Mouse (Mus musculus) heart, embryonic 12.5 days (tissue): ENCODE results near the gene Agap1. TPM values are rescaled to one million over a fixed set of nuclear protein-coding genes. Genes with fewer than 3 reads are reported as not detected.

Experiments
- ATAC-seq: fragments of 200-750 bp; cut with Nextera tagmentation; 2 replicates; pipeline ENCODE4 v1.8.0; 2017; ENCODE audit warnings: moderate TSS enrichment, moderate library complexity; ENCODE audit not compliant: insufficient number of reproducible peaks, low FRiP score
- H3K27ac ChIP-seq: fragments of 300-500 bp; sonication (generic); 2 replicates; pipeline ENCODE4 v1.5.1; 2016; ENCODE audit warnings: mild to moderate bottlenecking, moderate library complexity; ENCODE audit not compliant: poor library complexity, severe bottlenecking
- H3K27me3 ChIP-seq: fragments of 300-500 bp; sonication (generic); replicated peaks from 2 replicates; pipeline ENCODE4 v1.6.1; 2016; ENCODE audit warnings: mild to moderate bottlenecking, moderate library complexity
- H3K36me3 ChIP-seq: fragments of 300-500 bp; sonication (generic); 2 replicates; pipeline ENCODE4 v1.6.1; 2016; ENCODE audit warnings: mild to moderate bottlenecking, moderate library complexity
- H3K4me1 ChIP-seq: fragments of 300-500 bp; sonication (generic); replicated peaks from 2 replicates; pipeline ENCODE4 v1.6.1; 2016; ENCODE audit warnings: mild to moderate bottlenecking
- H3K4me2 ChIP-seq: fragments of 300-500 bp; sonication (generic); 2 replicates; pipeline ENCODE4 v1.6.1; 2016; ENCODE audit warnings: mild to moderate bottlenecking, moderate library complexity
- H3K4me3 ChIP-seq: fragments of 300-500 bp; sonication (generic); 2 replicates; pipeline ENCODE4 v1.5.1; 2016; ENCODE audit warnings: mild to moderate bottlenecking
- H3K9ac ChIP-seq: fragments of 300-500 bp; sonication (generic); 2 replicates; pipeline ENCODE4 v1.6.1; 2016; ENCODE audit warnings: mild to moderate bottlenecking, moderate library complexity
- H3K9me3 ChIP-seq: fragments of 300-500 bp; sonication (generic); replicated peaks from 2 replicates; pipeline ENCODE4 v1.6.1; 2016; ENCODE audit warnings: mild to moderate bottlenecking, moderate library complexity
- WGBS: fragments of 180-500 bp; shearing (Covaris S2); methylation state at CpG from one replicate; pipeline ENCODE4 v1.1.7; 2016; 5-methylcytosine and 5-hydroxymethylcytosine counted together
- polyA plus RNA-seq: library from polyadenylated mRNA; unstranded; fragments of >200 nt; fragmentation: Nextera tagmentation; extraction: Ambion mirVana; gene quantifications from 2 replicates; pipeline ENCODE4 v1.2.1, GENCODE M21; 2016

The Agap1 gene
- polyA plus RNA-seq, 1 experiment from 2014 or later: 16.3 TPM

- Histone ChIP-seq H3K9me3 (no peaks in the 10 kb centered on the region), H3K4me3 (no peak overlapping the region), H3K4me2 (no peak overlapping the region), H3K9ac (no peak overlapping the region), H3K27ac (no peak overlapping the region), H3K36me3 (no peaks in the 10 kb centered on the region; the same call in 1 of the 2 replicates), H3K27me3 (no peaks in the 10 kb centered on the region), H3K4me1 (peaks cover 50% of the 10 kb centered on the region)
- no peak for ATAC-seq
- 73% methylated on average over 4 of the region's 4 CpGs for WGBS
Measured at GRCm38 (mm10) chr1:89717100-89717499, 262.5 kb downstream of the Agap1 start.

- Histone ChIP-seq H3K4me1 (peaks cover 66% of the 10 kb centered on the region), H3K9me3 (no peaks in the 10 kb centered on the region), H3K4me2 (no peak overlapping the region), H3K9ac (no peak overlapping the region), H3K27ac (no peak overlapping the region), H3K27me3 (no peaks in the 10 kb centered on the region), H3K36me3 (no peaks in the 10 kb centered on the region), H3K4me3 (no peak overlapping the region)
- ATAC-seq: no peak
- WGBS: 74% methylated on average over 7 of the region's 7 CpGs
Measured at GRCm38 (mm10) chr1:89718782-89719403, 264.3 kb downstream of the Agap1 start.

GRCm38 (mm10) chr1:89724141-89724540 is 269.5 kb downstream of the Agap1 start:
- no peak overlapping the region for H3K9ac ChIP-seq
- no peaks in the 10 kb centered on the region for H3K27me3 ChIP-seq
- H3K27ac ChIP-seq: peak overlapping the region; percentile 63
- ATAC-seq: no peak
- H3K9me3 ChIP-seq: no peaks in the 10 kb centered on the region
- peaks cover 35% of the 10 kb centered on the region for H3K4me1 ChIP-seq
- 0 out of 2 replicates have a peak, but pooled peaks cover 7% of the 10 kb centered on the region for H3K36me3 ChIP-seq
- WGBS: 11% methylated on average over 3 of the region's 3 CpGs
- no peak overlapping the region for H3K4me2 ChIP-seq
- H3K4me3 ChIP-seq: no peak overlapping the region

GRCm38 (mm10) chr1:89724555-89724954 is 269.9 kb downstream of the Agap1 start:
- peak overlapping the region; percentile 63 for H3K27ac ChIP-seq
- no peak overlapping the region for H3K4me3 ChIP-seq
- ATAC-seq: no peak
- no peak overlapping the region for H3K4me2 ChIP-seq
- no peak overlapping the region for H3K9ac ChIP-seq
- no peaks in the 10 kb centered on the region for H3K27me3 ChIP-seq
- H3K4me1 ChIP-seq: peaks cover 33% of the 10 kb centered on the region
- H3K9me3 ChIP-seq: no peaks in the 10 kb centered on the region
- 45% methylated on average over 6 of the region's 6 CpGs for WGBS
- 0 out of 2 replicates have a peak, but pooled peaks cover 7% of the 10 kb centered on the region for H3K36me3 ChIP-seq

GRCm38 (mm10) chr1:89724957-89725356 is 270.4 kb downstream of the Agap1 start:
- peak overlapping the region; percentile 63; the same call in 1 of the 2 replicates for H3K27ac ChIP-seq
- 76% methylated on average over 9 of the region's 9 CpGs for WGBS
- ATAC-seq: no peak

GRCm38 (mm10) chr1:89728481-89728880 is 273.9 kb downstream of the Agap1 start:
- ATAC-seq: no peak
- Histone ChIP-seq H3K9me3 (no peaks in the 10 kb centered on the region), H3K4me2 (no peak overlapping the region), H3K4me1 (peaks cover 34% of the 10 kb centered on the region), H3K9ac (no peak overlapping the region), H3K36me3 (0 out of 2 replicates have a peak, but pooled peaks cover 13% of the 10 kb centered on the region), H3K27me3 (no peaks in the 10 kb centered on the region), H3K27ac (no peak overlapping the region), H3K4me3 (no peak overlapping the region)
- WGBS: 92% methylated on average over 6 of the region's 6 CpGs

More at GRCm38 (mm10) chr1:89724957-89725356, 270.4 kb downstream of the Agap1 start:
- H3K4me2 ChIP-seq: no peak overlapping the region
- H3K9ac ChIP-seq: no peak overlapping the region
- no peaks in the 10 kb centered on the region for H3K9me3 ChIP-seq
- no peak overlapping the region for H3K4me3 ChIP-seq
- no peaks in the 10 kb centered on the region for H3K27me3 ChIP-seq
- peaks cover 36% of the 10 kb centered on the region for H3K4me1 ChIP-seq
- 0 out of 2 replicates have a peak, but pooled peaks cover 7% of the 10 kb centered on the region for H3K36me3 ChIP-seq

GRCm38 (mm10) chr1:89730589-89731195 is 276.1 kb downstream of the Agap1 start:
- no peak overlapping the region for H3K9ac ChIP-seq
- ATAC-seq: peak; percentile 56; the same call in 1 of the 2 replicates
- no peak overlapping the region for H3K4me2 ChIP-seq

GRCm38 (mm10) chr1:89734368-89734767 is 279.8 kb downstream of the Agap1 start:
- Histone ChIP-seq H3K9ac (no peak overlapping the region), H3K27me3 (no peaks in the 10 kb centered on the region), H3K4me1 (peaks cover 21% of the 10 kb centered on the region), H3K36me3 (peaks cover 11% of the 10 kb centered on the region; the same call in 1 of the 2 replicates), H3K4me2 (no peak overlapping the region), H3K4me3 (no peak overlapping the region), H3K27ac (no peak overlapping the region), H3K9me3 (no peaks in the 10 kb centered on the region)
- 75% methylated on average over 9 of the region's 9 CpGs for WGBS
- no peak for ATAC-seq

More at GRCm38 (mm10) chr1:89730589-89731195, 276.1 kb downstream of the Agap1 start:
- no peaks in the 10 kb centered on the region for H3K9me3 ChIP-seq
- no peak overlapping the region for H3K4me3 ChIP-seq
- H3K36me3 ChIP-seq: peaks cover 18% of the 10 kb centered on the region; the same call in 1 of the 2 replicates
- H3K27me3 ChIP-seq: no peaks in the 10 kb centered on the region
- peaks cover 18% of the 10 kb centered on the region for H3K4me1 ChIP-seq
- H3K27ac ChIP-seq: no peak overlapping the region
- WGBS: 68% methylated on average over 13 of the region's 13 CpGs

- no peak overlapping the region for H3K9ac ChIP-seq
- no peak overlapping the region for H3K27ac ChIP-seq
- H3K4me2 ChIP-seq: no peak overlapping the region
- H3K9me3 ChIP-seq: no peaks in the 10 kb centered on the region
- 73% methylated on average over 6 of the region's 6 CpGs for WGBS
- ATAC-seq: no peak
- peaks cover 11% of the 10 kb centered on the region; the same call in 1 of the 2 replicates for H3K36me3 ChIP-seq
- H3K4me3 ChIP-seq: no peak overlapping the region
- H3K27me3 ChIP-seq: no peaks in the 10 kb centered on the region
- H3K4me1 ChIP-seq: peaks cover 20% of the 10 kb centered on the region
Measured at GRCm38 (mm10) chr1:89735146-89735545, 280.5 kb downstream of the Agap1 start.

GRCm38 (mm10) chr1:89736021-89736420 is 281.4 kb downstream of the Agap1 start:
- 87% methylated on average over 6 of the region's 6 CpGs for WGBS
- peaks cover 11% of the 10 kb centered on the region for H3K4me1 ChIP-seq
- no peak overlapping the region for H3K27ac ChIP-seq
- no peak overlapping the region for H3K4me2 ChIP-seq
- no peaks in the 10 kb centered on the region for H3K9me3 ChIP-seq
- H3K9ac ChIP-seq: no peak overlapping the region
- no peak for ATAC-seq
- peaks cover 16% of the 10 kb centered on the region for H3K36me3 ChIP-seq
- no peak overlapping the region for H3K4me3 ChIP-seq
- no peaks in the 10 kb centered on the region for H3K27me3 ChIP-seq

- Histone ChIP-seq H3K4me3 (no peak overlapping the region), H3K27me3 (no peaks in the 10 kb centered on the region), H3K9ac (no peak overlapping the region), H3K4me1 (peaks cover 19% of the 10 kb centered on the region), H3K36me3 (peaks cover 24% of the 10 kb centered on the region), H3K4me2 (no peak overlapping the region), H3K9me3 (no peaks in the 10 kb centered on the region), H3K27ac (no peak overlapping the region)
- no peak for ATAC-seq
- WGBS: 61% methylated on average over 17 of the region's 17 CpGs
Measured at GRCm38 (mm10) chr1:89739067-89739774, 284.6 kb downstream of the Agap1 start.
